Mouse (Mus musculus) stomach, embryonic 15.5 days (tissue): ENCODE measurements around the gene Foxb1. TPM values are rescaled to one million over a fixed set of nuclear protein-coding genes. Genes with fewer than 3 reads are reported as not detected.

Experiments
- ATAC-seq: fragments of 200-750 bp; cut with Nextera tagmentation; 2 replicates; pipeline ENCODE4 v1.8.0; 2017; ENCODE audit warnings: low read depth, moderate number of reproducible peaks, moderate TSS enrichment; ENCODE audit not compliant: insufficient read depth, low FRiP score
- H3K27ac ChIP-seq: fragments of 300-500 bp; sonication (generic); 2 replicates; pipeline ENCODE4 v1.5.1; 2015; ENCODE audit warnings: mild to moderate bottlenecking, inconsistent platforms
- H3K27me3 ChIP-seq: fragments of 300-500 bp; sonication (generic); replicated peaks from 2 replicates; pipeline ENCODE4 v1.6.1; 2015; ENCODE audit warnings: inconsistent platforms
- H3K36me3 ChIP-seq: fragments of 300-500 bp; sonication (generic); 2 replicates; pipeline ENCODE4 v1.6.1; 2015; ENCODE audit warnings: inconsistent platforms
- H3K4me1 ChIP-seq: fragments of 300-500 bp; sonication (generic); 2 replicates; pipeline ENCODE4 v1.6.1; 2015; ENCODE audit warnings: inconsistent platforms
- H3K4me2 ChIP-seq: fragments of 300-500 bp; sonication (generic); 2 replicates; pipeline ENCODE4 v1.6.1; 2015; ENCODE audit warnings: mild to moderate bottlenecking, inconsistent platforms
- H3K4me3 ChIP-seq: fragments of 300-500 bp; sonication (generic); replicated peaks from 2 replicates; pipeline ENCODE4 v1.5.1; 2015; ENCODE audit warnings: inconsistent platforms
- H3K9ac ChIP-seq: fragments of 300-500 bp; sonication (generic); 2 replicates; pipeline ENCODE4 v1.6.1; 2015; ENCODE audit warnings: inconsistent platforms
- H3K9me3 ChIP-seq: fragments of 300-500 bp; sonication (generic); 2 replicates; pipeline ENCODE4 v1.6.1; 2016; ENCODE audit warnings: inconsistent platforms
- WGBS: fragments of 180-500 bp; shearing (Covaris S2); methylation state at CpG from one replicate; pipeline ENCODE4 v1.1.7; 2015; 5-methylcytosine and 5-hydroxymethylcytosine counted together
- polyA plus RNA-seq: library from polyadenylated mRNA; unstranded; fragments of >200 nt; fragmentation: Nextera tagmentation; extraction: Ambion mirVana; gene quantifications from 2 replicates; pipeline ENCODE4 v1.2.1, GENCODE M21; 2015

Gene Foxb1
- 0.05 TPM in 1 of 2 replicates, not detected in the other for polyA plus RNA-seq

GRCm38 (mm10) chr9:69760371-69761301 lies at the start of gene Foxb1:
TSS of gene Foxb1 (minus strand) at chr9:69760940.
- peaks cover 93% of the 10 kb centered on the region for H3K27me3 ChIP-seq
- H3K9me3 ChIP-seq = no peaks in the 10 kb centered on the region
- no peak within 1 kb of the TSS for H3K4me3 ChIP-seq
- H3K36me3 ChIP-seq = no peaks in the 10 kb centered on the region
- 0 out of 2 replicates have a peak, but pooled peaks cover 12% of the 10 kb centered on the region for H3K4me1 ChIP-seq
- H3K4me2 ChIP-seq = no peak within 1 kb of the TSS
- ATAC-seq = no peak
- no peak within 1 kb of the TSS for H3K9ac ChIP-seq
- H3K27ac ChIP-seq = no peak within 1 kb of the TSS
- WGBS = under 1% methylated on average over 60 of the region's 60 CpGs

GRCm38 (mm10) chr9:69790562-69790961 lies 29.8 kb upstream of the Foxb1 start:
- H3K36me3 ChIP-seq = no peaks in the 10 kb centered on the region
- no peaks in the 10 kb centered on the region for H3K4me1 ChIP-seq
- no peak overlapping the region for H3K4me2 ChIP-seq
- WGBS = 58% methylated on average over 7 of the region's 7 CpGs
- H3K4me3 ChIP-seq = no peak overlapping the region
- no peak overlapping the region for H3K27ac ChIP-seq
- ATAC-seq = no peak
- no peak overlapping the region for H3K9ac ChIP-seq
- H3K27me3 ChIP-seq = no peaks in the 10 kb centered on the region
- H3K9me3 ChIP-seq = no peaks in the 10 kb centered on the region

GRCm38 (mm10) chr9:69779996-69780395 lies 19.3 kb upstream of the Foxb1 start:
- Histone ChIP-seq H3K9ac (no peak overlapping the region), H3K4me1 (no peaks in the 10 kb centered on the region), H3K4me3 (no peak overlapping the region), H3K27ac (no peak overlapping the region), H3K9me3 (no peaks in the 10 kb centered on the region), H3K36me3 (no peaks in the 10 kb centered on the region), H3K27me3 (no peaks in the 10 kb centered on the region), H3K4me2 (no peak overlapping the region)
- 75% methylated on average over 2 of the region's 2 CpGs for WGBS
- ATAC-seq = no peak

- no peak for ATAC-seq
- no peaks in the 10 kb centered on the region for H3K9me3 ChIP-seq
- no peaks in the 10 kb centered on the region for H3K4me1 ChIP-seq
- no peaks in the 10 kb centered on the region for H3K36me3 ChIP-seq
- no peak overlapping the region for H3K9ac ChIP-seq
- H3K27ac ChIP-seq = no peak overlapping the region
- H3K4me2 ChIP-seq = no peak overlapping the region
- H3K27me3 ChIP-seq = peaks cover 73% of the 10 kb centered on the region
- H3K4me3 ChIP-seq = no peak overlapping the region
- WGBS = 6% methylated on average over 21 of the region's 21 CpGs
Measured at GRCm38 (mm10) chr9:69769949-69770585, 9.3 kb upstream of the Foxb1 start.

GRCm38 (mm10) chr9:69769091-69769948 lies 8.6 kb upstream of the Foxb1 start:
- Histone ChIP-seq H3K9ac (no peak overlapping the region), H3K27ac (no peak overlapping the region), H3K9me3 (no peaks in the 10 kb centered on the region), H3K36me3 (no peaks in the 10 kb centered on the region), H3K4me1 (no peaks in the 10 kb centered on the region), H3K27me3 (peaks cover 80% of the 10 kb centered on the region), H3K4me2 (no peak overlapping the region), H3K4me3 (no peak overlapping the region)
- ATAC-seq = no peak
- under 1% methylated on average over 36 of the region's 36 CpGs for WGBS

GRCm38 (mm10) chr9:69768136-69768875 lies 7.6 kb upstream of the Foxb1 start:
- Histone ChIP-seq H3K9me3 (no peaks in the 10 kb centered on the region), H3K27ac (no peak overlapping the region), H3K27me3 (peaks cover 83% of the 10 kb centered on the region), H3K4me3 (no peak overlapping the region), H3K9ac (no peak overlapping the region), H3K4me1 (no peaks in the 10 kb centered on the region), H3K36me3 (no peaks in the 10 kb centered on the region), H3K4me2 (no peak overlapping the region)
- no peak for ATAC-seq
- WGBS = 2% methylated on average over 28 of the region's 28 CpGs

- H3K4me2 ChIP-seq = no peak overlapping the region
Measured at GRCm38 (mm10) chr9:69767421-69767820, 6.7 kb upstream of the Foxb1 start.

GRCm38 (mm10) chr9:69766936-69767335 lies 6.2 kb upstream of the Foxb1 start:
- Histone ChIP-seq H3K4me2 (no peak overlapping the region), H3K9ac (no peak overlapping the region), H3K4me1 (0 out of 2 replicates have a peak, but pooled peaks cover 3% of the 10 kb centered on the region), H3K27me3 (peaks cover 89% of the 10 kb centered on the region), H3K4me3 (no peak overlapping the region), H3K36me3 (no peaks in the 10 kb centered on the region), H3K9me3 (no peaks in the 10 kb centered on the region), H3K27ac (no peak overlapping the region)
- ATAC-seq = no peak
- 3% methylated on average over 4 of the region's 4 CpGs for WGBS

More at GRCm38 (mm10) chr9:69767421-69767820, 6.7 kb upstream of the Foxb1 start:
- H3K9me3 ChIP-seq = no peaks in the 10 kb centered on the region
- no peak overlapping the region for H3K9ac ChIP-seq
- no peak for ATAC-seq
- no peaks in the 10 kb centered on the region for H3K36me3 ChIP-seq
- H3K27ac ChIP-seq = no peak overlapping the region
- 0 out of 2 replicates have a peak, but pooled peaks cover 3% of the 10 kb centered on the region for H3K4me1 ChIP-seq
- peaks cover 90% of the 10 kb centered on the region for H3K27me3 ChIP-seq
- 0% methylated on average over 9 of the region's 12 CpGs for WGBS
- H3K4me3 ChIP-seq = no peak overlapping the region

- no peak overlapping the region for H3K4me2 ChIP-seq
- H3K27ac ChIP-seq = no peak overlapping the region
- 0 out of 2 replicates have a peak, but pooled peaks cover 3% of the 10 kb centered on the region for H3K4me1 ChIP-seq
- WGBS = 3% methylated on average over 8 of the region's 8 CpGs
- no peaks in the 10 kb centered on the region for H3K9me3 ChIP-seq
- no peak overlapping the region for H3K4me3 ChIP-seq
- peaks cover 89% of the 10 kb centered on the region for H3K27me3 ChIP-seq
- no peak for ATAC-seq
- no peak overlapping the region for H3K9ac ChIP-seq
- H3K36me3 ChIP-seq = no peaks in the 10 kb centered on the region
Measured at GRCm38 (mm10) chr9:69766301-69766700, 5.6 kb upstream of the Foxb1 start.

GRCm38 (mm10) chr9:69765483-69766050 lies 4.8 kb upstream of the Foxb1 start:
- no peak overlapping the region for H3K4me2 ChIP-seq
- peaks cover 89% of the 10 kb centered on the region for H3K27me3 ChIP-seq
- H3K27ac ChIP-seq = no peak overlapping the region
- no peaks in the 10 kb centered on the region for H3K36me3 ChIP-seq
- H3K4me1 ChIP-seq = 0 out of 2 replicates have a peak, but pooled peaks cover 3% of the 10 kb centered on the region
- no peak overlapping the region for H3K9ac ChIP-seq
- ATAC-seq = no peak
- WGBS = 3% methylated on average over 8 of the region's 8 CpGs
- no peak overlapping the region for H3K4me3 ChIP-seq
- H3K9me3 ChIP-seq = no peaks in the 10 kb centered on the region
